Mouse (Mus musculus) mouse trophoblast stem cell (cell line): ENCODE measurements around the gene Slc4a4.
"Not testable (repeated sequence)": the region's sequence is repeated elsewhere in the genome, so short reads cannot be mapped to it uniquely, and the experiment has no call there.

Experiments
- in situ Hi-C, 2 experiments: fragments of 300-500 bp; cut with MseI, MboI; formaldehyde crosslinking; loops; 2 replicates in 1 of 2; 3 replicates in 1 of 2; pipeline ENCODE4 v1.15.1; 2025

The Slc4a4 gene

DNA sequence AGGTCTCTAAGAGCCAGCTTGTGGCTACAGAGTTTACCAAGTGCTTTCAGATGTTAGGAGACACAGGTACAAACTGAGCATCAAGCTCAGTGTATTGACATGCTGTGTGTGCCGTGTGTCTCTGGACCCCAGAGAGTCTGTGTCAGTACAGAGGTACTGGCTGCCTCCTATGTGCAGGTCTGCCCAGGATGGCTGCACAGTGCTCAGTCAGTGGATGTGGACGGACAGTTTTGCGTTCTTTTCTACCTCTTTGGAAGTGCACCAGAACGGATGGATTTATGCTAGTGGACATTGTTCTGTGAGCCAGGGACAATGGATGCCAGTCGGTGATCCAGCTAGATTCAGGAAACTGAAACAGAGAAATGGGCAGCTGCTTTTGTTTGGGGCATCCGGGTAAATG lies 72.8 kb downstream of the Slc4a4 start:
- in situ Hi-C loops: no loop called here

GRCm38 (mm10) chr5:88960342-88961105 lies 73.9 kb downstream of the Slc4a4 start:
- in situ Hi-C loops: no loop called here

GRCm38 (mm10) chr5:88961351-88961761 lies 74.7 kb downstream of the Slc4a4 start:
- in situ Hi-C loops: no loop called here

DNA sequence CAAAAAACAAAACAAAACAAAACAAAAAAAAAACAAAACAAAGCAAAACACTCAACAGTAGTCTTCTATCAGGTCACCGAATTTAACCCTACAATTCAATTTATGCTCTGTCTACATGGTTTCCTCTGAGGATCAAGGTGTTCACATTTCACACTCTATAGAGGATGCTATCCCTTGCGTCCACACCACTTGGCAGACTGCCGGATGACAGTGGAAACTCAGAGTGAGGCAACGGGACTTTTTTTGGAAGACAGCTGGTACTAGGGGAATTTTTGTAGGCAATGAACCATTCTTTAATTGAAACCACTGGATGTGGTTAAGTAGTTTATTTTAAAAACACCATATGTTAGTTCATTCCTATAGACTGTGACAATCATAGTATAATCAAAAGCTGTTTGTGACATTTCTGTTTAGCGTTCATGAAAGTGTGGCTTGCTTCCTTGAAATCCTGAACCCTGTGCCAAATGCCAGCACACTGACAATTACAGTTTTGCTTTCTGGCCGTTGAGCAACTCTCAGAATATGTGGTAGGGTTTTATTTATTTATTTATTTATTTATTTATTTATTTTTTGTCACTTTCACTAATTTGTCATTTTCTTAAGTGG lies 78.2 kb downstream of the Slc4a4 start:
- in situ Hi-C loops: no loop called here

GRCm38 (mm10) chr5:88966507-88966906 lies 79.9 kb downstream of the Slc4a4 start:
- in situ Hi-C loops: no loop called here

- in situ Hi-C loops: no loop called here
Measured at GRCm38 (mm10) chr5:88968923-88969639, 82.5 kb downstream of the Slc4a4 start.

- in situ Hi-C loops: no loop called here
Measured at GRCm38 (mm10) chr5:88971554-88971953, 84.9 kb downstream of the Slc4a4 start.

GRCm38 (mm10) chr5:88972277-88972676 lies 85.7 kb downstream of the Slc4a4 start:
- in situ Hi-C loops: no loop called here

- in situ Hi-C loops: no loop called here
Measured at GRCm38 (mm10) chr5:88973130-88973529, 86.5 kb downstream of the Slc4a4 start.

DNA sequence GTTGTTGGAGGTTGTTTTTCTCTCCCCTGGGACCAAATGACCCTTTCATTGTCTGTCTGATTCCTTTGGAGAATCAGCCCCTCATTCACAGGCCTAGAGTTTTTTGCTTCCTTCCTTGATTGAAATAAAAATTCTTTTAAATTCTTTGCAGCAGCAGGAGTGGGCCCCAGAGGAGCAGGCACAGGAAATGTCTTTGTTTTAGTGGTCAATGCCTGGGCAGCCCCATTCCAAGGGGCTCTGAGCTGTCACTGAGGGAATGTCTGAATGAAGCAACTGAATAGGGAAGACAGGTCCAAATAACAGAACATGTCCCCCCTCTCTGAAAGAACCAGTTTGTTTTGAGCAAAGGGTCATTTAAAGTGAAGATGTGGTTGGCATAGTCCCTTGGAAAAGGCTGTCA lies 89.1 kb downstream of the Slc4a4 start:
- in situ Hi-C loops: no loop called here

GRCm38 (mm10) chr5:88976428-88976827 lies 89.8 kb downstream of the Slc4a4 start:
- in situ Hi-C loops: no loop called here

GRCm38 (mm10) chr5:88980740-88981139 lies 94.1 kb downstream of the Slc4a4 start:
- in situ Hi-C loops: no loop called here

DNA sequence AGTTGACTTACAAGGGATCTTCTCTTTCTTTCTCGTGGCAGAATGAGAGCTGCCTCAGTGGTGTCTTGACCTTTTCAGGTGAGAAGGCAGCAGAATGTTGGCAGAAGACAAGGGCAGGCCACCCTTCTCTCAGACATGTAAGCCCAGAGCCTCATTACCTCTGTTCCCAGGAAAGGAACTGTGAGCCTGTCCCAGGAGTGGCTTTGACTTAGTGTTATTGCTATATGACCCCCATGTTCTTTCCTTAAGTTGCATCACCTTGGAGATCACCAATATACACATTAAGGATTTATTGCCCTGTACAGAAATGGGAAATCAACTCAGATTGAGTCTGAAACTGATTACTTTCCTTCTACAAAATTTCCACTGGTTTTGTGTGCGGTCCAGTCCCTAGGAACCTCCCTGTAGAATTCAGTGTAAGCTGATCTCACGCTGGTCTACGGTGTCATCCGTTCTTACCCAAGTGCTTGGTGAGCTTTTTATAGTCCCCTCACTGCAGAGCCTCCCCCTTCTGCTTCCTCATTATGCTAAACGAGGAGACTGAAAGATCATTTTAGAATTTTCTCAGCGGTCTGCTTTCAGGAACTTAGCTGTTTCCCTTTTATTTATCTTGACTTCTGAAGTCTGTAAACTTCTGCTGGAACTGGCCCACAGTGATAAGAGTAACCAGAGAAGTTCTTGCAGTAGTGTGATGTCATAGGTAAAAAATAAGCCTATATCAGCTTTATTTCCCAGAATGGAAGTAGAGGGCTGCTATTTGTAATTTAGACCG lies 94.8 kb downstream of the Slc4a4 start:
- in situ Hi-C loops: no loop called here

GRCm38 (mm10) chr5:88982040-88982736 lies 95.6 kb downstream of the Slc4a4 start:
- in situ Hi-C loops: no loop called here

- in situ Hi-C loops: no loop called here
Measured at GRCm38 (mm10) chr5:88983170-88983569, 96.6 kb downstream of the Slc4a4 start.

DNA sequence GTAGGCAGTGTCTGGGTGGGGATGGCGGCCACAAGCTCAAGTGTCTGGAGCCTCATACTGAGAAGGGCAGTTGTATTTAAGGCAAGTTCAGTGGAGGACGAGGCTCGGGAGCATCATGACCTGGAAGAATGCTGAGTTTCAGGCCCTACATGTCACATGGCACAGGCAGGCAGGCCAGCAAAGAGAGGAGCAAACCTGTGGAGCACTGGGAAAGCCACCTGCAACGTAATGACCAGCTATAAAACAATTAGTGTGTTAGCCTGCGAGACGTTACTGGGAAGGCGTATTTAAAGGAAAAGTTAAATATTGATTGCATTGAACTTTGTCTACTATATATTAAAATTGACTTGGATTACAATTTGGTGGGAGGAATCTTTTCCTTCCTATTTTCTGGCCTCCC lies 97.0 kb downstream of the Slc4a4 start:
- in situ Hi-C loops: no loop called here

GRCm38 (mm10) chr5:88989018-88989417 lies 102.4 kb downstream of the Slc4a4 start:
- in situ Hi-C loops: no loop called here

DNA sequence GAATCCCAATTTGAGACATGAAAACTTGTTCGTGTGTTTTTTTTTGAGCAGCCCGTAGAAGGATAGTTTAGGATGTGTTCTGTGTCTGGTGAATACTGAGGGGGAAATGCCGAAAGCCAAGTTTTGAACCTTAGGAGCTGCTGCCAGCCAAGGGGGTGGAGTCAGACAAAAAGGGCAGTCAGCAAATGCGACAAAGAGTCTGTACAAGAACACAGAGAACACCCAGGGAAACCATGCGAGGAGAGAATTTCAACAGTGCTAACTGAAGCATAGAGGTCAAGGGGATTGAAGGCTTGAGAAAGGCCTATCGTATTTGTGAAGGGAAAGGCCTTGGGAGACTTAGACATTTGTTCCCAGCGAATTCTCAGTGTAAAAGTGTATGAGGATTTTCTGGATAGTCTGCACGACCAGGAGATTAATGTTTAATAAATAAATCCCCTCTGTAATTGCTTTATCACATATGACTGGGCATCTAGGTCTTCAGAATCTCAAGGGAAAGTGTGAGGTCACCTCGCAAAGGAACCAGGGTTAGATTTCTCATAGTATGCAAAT lies 103.7 kb downstream of the Slc4a4 start:
- in situ Hi-C loops: no loop called here

GRCm38 (mm10) chr5:88991309-88991708 lies 104.7 kb downstream of the Slc4a4 start:
- in situ Hi-C loops: not testable (repeated sequence)

DNA sequence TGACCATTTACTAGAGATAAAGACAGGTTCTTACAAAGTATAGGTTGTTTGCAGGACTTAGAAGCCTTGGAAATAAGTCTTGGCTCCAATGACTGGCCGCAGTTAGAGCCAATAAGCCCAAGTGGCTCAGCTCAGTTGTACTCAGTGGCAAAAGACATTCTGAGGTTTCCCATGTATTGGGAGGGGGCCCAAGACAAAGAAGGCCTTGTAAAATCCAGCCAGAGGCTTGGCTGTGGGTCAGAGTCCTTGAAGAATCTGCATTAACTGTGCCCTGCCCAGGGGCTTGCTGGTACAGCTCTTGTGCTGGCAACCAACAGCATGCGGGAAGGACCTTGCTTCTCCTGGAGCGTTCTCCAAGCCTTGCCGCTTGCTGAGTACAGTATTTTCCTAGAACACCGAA lies 107.9 kb downstream of the Slc4a4 start:
- in situ Hi-C loops: no loop called here

DNA sequence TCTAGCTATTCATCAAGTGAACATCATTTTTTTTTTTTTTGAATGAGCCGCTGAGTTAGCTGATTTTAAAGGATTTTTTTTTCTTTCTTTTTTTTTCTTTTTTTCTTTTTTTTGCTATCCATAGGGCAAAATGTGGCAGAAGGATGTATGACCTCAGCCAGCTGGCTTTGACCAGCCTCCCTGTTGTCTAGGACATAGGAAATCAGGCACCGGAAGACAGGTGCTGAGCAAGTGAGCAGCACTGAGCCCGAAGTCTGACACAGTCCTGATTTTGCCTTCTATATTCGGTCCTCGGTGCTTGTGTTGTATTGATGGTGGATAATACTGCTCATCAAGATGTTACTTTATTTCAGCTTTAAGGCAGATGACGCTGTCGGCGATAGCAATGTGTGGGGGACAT lies 109.6 kb downstream of the Slc4a4 start:
- in situ Hi-C loops: no loop called here
